ENCODE assay signal across 11 mouse cellular contexts in the genomic region with DNA sequence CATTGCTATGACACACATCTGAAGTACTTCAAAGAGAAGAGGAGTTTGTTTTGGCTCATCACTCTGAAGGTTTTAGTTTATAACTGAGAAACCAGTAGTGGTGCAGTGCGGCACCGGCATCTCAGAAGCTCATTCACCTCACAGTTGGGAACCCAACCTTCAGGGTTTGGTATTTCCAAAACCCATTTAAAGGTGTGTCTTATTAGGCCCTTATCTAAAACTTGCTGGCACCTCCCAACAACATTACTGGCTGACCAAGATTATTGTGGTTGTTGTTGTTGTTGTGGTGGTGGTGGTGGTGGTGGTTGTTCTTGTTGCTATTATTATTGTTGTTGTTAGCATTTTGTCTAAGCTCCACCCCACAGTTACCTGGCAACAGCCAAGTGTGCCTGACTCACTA.
"Had no signal": no experiment of that assay in that cellular context is flagged by ENCODE, and none has a peak within 500 bp of the region (broad histone marks: within the 10 kb centered on the region; RNA-seq: fewer than 3 reads in every experiment).

No protein-coding gene starts in this region.

- H3K9ac ChIP-seq: limb, embryonic 12.5 days; midbrain, embryonic 15.5 days; neural tube, embryonic 12.5 days had no signal

- H3K27me3 ChIP-seq: limb, embryonic 12.5 days; midbrain, embryonic 15.5 days; neural tube, embryonic 12.5 days had no signal

- DNase-seq: kidney, postnatal 14 days; layer of hippocampus, postnatal 36 days; lung, adult 18-20 months; lung, postnatal 36 days; retina, postnatal 1 day had no signal

- H3K4me1 ChIP-seq: neural tube, embryonic 12.5 days had no signal

- H3K9me3 ChIP-seq: limb, embryonic 12.5 days; midbrain, embryonic 15.5 days; neural tube, embryonic 12.5 days had no signal

- H3K36me3 ChIP-seq: limb, embryonic 12.5 days; midbrain, embryonic 15.5 days; neural tube, embryonic 12.5 days had no signal

- H3K4me2 ChIP-seq: limb, embryonic 12.5 days; midbrain, embryonic 11.5 days; midbrain, embryonic 15.5 days; neural tube, embryonic 12.5 days had no signal

- H3K27ac ChIP-seq: hindbrain, postnatal 0 days; limb, embryonic 12.5 days; midbrain, embryonic 15.5 days; neural tube, embryonic 12.5 days; stomach, postnatal 0 days had no signal

- ATAC-seq: hindbrain, postnatal 0 days; midbrain, embryonic 15.5 days had no signal

- H3K4me3 ChIP-seq: limb, embryonic 12.5 days; midbrain, embryonic 15.5 days; neural tube, embryonic 12.5 days had no signal
